Mouse (Mus musculus) adrenal gland, postnatal 25 days (tissue): Measurements from ENCODE around the gene Wnt3. TPM values are rescaled to one million over a fixed set of nuclear protein-coding genes. Genes with fewer than 3 reads are reported as not detected.

Experiments used
- DNase-seq: peaks from one replicate; pipeline ENCODE4 v3.0.0; 2021; ENCODE audit warnings: mixed read lengths
- total RNA-seq: library from RNA; stranded (reverse); gene quantifications from 2 replicates; pipeline ENCODE4 v1.2.3, GENCODE M21; 2021

Wnt3 gene
- total RNA-seq, 1 experiment from 2014 or later, result 0.15 TPM

DNA sequence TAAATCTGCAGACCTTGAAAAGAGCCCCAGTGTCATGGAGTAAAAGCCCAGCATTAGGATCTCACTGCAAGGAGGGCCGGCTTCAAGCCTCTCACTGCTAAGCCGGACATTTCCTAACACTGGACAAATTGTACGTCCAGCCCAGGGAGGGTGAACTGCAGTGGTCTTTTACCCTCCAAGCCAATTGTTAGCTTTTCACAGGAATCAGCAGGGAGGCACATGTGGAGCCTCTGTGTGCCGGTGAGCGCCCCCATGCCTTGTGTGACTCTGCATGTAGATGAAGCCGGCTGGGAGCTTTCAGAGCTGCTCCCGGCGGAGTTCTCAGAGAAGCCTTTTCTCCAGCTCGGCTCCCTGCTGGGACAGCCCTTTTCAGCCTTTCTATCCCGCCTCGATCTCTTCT lies 66.9 kb downstream of the Wnt3 start:
- DNase-seq, result no peak

DNA sequence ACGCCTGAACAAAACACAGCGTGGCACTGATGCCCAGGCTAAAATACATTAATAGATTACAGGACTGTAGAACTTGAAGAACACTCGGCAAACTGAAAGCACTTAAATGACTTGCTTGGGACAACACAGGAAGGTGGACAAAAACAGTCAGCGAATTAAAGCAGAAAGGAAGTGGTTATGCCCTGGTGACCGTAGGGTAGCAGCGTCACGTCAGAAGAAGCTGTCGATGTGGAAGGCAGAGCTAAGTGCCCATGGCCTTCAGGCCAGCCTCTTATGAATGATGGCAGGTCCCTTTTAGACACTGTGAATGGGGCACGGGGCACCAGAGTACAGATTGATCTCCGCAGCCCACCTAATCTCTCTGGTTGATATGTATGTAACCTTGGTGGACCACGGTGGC lies 74.3 kb downstream of the Wnt3 start:
- no peak for DNase-seq

DNA sequence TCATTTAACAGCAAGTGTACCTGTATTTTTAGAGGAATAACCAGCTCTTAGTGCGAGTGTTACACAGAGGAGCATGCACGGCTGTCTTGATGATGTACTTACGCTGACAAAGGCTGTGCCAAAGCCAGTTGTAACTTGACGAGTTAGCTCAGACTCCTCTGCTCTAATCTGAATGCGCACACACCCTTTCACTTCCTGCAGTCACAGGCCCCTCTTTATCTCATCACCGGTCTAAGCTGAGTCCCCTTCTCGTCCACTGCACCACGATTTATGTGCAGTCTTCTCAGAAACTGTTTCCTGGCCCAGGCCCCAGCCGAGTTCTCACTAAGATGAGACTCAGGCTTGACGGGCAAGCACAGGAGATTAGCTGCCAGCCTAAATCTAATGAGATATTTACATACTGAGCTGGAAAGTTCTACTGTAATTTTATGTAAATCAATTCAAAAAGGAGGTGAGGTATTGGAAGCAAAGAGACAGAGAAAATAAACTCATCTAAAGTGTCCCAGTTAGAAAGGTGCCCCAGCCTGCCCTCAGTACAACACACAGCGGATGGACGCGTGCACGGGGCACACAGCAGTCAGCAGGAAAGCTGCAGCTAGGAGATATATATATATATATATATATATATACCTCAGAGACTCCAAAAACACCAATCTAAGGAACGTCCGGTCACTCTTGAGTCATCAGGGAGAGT lies 78.8 kb downstream of the Wnt3 start:
- DNase-seq, result no peak

DNA sequence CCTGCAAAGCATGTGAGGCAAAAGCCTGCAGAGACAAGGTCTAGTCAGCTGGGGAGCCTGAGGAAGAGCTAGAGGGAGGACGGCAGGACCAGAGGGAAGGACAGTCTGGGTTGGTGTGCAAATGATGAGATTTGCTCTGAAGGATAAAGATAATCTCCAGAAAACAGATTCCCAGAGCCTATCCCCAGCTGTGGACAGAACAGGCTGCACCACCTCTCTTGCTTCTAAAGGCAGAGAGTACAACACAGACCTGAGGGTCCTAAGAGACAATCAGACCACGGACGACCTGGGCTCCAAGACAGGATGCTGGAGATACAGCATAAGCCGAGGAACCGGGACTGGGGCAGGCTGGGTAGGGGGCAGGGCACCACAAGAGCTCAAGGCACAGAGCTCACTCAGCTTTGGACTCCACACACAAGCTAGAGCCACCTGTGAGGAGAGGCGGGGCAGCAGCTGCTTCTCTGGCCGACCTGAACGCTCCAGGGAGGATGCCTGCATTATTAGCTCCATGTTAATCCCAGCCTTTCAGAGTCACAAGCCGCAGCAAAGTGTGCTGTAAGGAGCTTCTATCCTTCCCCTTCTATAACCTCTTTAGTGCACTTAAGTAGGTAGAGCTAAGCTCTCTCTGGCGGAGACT lies 79.5 kb downstream of the Wnt3 start:
- no peak for DNase-seq

DNA sequence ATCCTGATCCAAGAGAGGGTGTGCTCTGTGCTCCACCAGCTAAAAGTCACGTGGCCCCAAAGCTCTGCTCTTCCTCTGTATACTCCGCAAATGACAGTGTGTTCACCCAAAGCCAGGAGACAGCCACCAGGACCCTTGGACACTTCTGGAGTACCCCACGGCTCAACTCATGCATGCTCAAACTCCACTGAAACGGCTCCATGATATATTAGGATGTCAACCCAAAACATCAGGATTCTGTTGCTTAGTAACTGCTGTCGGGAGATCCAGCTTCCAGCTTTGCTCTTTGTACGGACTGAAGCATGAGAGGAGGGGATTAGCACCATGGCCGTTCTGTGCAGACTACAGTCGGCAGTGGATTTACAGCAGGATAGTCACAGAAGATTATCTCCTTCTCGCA lies 80.3 kb downstream of the Wnt3 start:
- no peak for DNase-seq

DNA sequence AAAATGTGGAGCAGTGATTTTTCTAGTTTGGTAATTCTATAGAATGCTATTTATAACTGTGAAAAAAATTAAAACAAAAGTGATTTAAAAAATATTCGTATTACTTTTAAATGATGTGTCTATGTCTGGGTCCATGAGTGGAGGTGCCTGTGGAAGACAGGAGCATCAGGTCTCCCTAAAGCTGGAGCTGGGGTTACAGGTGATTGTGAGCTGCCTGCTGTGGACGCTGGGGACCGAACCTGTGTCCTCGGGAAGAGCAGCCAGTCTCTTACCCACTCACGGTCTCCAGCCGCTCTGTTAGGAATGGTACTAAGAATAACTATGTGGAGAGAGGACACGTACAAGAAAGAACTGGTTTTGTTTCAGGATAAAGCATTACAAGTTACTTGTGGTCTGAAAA lies 82.7 kb downstream of the Wnt3 start:
- no peak for DNase-seq

DNA sequence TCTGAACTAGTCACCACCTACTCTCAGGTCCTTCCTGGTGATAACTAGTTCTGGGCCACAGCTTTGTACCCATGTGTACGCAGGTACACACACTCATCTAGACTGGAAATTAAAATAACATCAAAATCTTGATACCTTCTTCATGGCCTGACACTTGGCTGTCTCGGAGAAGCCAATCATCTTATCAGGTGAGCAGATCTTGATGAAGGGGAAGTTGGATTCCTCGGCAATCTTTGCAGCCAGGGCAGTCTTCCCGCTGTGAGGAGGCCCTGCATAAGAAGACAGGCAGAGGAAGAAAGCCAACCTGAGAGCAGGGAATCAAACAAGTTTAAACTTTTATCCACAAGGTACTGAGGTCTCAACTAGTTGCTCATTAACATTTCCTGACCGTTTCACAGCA lies 84.8 kb downstream of the Wnt3 start:
- no peak for DNase-seq

DNA sequence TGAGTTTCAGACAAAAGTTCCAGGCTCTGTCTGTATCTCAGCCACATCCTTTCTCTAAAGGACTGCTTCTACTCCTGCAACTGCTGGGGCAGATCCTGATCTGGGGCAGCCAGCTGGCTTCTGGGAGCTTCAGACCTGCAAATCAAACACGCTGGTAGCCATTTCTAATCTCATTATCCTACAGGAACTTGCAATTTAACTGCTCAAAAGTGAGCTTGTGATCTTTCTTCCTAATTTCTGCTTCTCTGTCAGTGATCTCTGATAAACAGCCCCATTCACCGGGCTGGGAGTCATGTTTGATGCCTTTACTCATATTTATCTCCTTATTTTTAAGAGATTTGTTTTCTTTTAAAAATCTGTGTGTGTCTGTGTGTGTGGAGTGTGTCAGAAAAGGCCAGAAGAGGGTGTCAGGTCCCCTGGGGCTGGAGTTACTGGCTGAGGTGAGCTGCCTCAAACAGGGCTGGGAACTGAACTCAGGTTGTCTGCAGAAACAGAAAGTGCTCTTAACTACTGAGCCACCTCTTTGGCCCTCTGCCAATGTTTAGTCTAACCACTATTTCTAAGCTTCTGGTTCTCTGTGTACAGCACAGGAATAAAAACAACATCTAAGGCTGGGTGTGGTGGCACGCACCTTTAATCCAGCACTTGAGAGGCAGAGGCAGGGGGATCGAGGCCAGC lies 86.1 kb downstream of the Wnt3 start:
- no peak for DNase-seq

DNA sequence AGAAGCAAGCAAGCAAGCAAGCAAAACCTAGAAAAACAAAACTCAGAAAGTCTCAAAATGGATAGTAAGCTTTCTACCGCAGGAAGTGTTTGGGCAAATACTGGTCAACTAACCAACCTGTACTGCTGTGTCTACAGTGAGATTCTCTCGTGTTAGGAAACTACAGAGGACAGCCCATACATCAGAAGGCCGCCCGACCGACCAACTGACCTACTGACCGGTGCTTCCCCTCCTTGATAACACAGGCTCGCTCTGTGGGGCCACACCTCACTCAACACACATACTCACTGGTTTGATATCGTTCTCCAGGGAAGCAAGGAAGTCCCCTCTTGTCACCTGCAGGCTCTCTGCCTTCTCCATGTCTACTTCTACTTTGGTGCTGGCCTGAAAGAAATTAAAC lies 89.0 kb downstream of the Wnt3 start:
- no peak for DNase-seq

DNA sequence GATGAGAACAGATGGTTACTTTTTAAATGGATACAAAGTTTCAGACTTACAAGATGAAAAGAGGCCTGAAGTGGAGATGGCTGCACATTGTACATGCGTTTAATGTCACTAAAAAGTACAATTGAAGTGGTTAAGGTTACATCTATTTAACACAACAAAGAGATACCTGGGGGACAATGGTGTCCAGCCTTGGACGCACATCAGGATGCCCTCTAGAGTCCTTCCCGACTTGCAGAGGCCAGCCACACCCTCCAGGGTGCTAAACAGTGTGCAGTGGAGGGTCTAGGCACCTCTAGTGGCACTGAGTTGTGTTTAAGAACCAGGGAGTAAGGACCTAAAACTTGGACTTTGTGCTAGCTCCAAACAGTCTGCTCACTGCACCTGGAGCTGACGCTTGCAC lies 90.5 kb downstream of the Wnt3 start:
- DNase-seq, result no peak

DNA sequence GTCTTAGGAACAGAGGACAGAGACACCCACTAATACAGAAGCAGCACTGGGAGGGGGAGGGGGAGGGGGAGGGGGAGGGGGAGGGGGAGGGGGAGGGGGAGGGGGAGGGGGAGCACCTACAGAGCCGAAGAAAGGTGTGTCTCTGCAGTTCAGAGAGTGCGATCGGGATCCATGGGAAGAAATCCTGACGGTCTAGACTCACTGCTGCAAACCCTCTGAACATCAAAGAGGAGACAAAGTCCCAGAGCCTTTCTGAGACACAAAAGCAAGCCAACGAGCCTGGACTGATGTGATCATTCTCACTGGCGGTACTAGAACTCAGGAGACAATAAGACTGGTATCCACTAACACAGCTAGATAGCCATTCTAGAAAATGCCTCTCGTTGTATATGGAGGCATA lies 91.4 kb downstream of the Wnt3 start:
- no peak for DNase-seq

Other genes with a start within 250 kb of the Wnt3 start
- gene Gm884, start 153.0 kb upstream of the Wnt3 start, total RNA-seq, result not detected in 2 replicates
- gene Lyzl6, start 135.3 kb upstream of the Wnt3 start, total RNA-seq, result not detected in 2 replicates
- gene Rprml, start 124.6 kb upstream of the Wnt3 start, total RNA-seq, result 0.64 TPM in 1 of 2 replicates, not detected in the other
- 76.0 and 82.7 TPM in 2 replicates for gene Gosr2, start 76.3 kb upstream of the Wnt3 start, total RNA-seq
- 0.12 TPM in 1 of 2 replicates, not detected in the other for gene Wnt9b, start 24.3 kb upstream of the Wnt3 start, total RNA-seq
- 83.0 and 104 TPM in 2 replicates for gene Nsf, start 179.9 kb downstream of the Wnt3 start, total RNA-seq
- 38.2 and 38.3 TPM in 2 replicates for gene Arf2, start 192.6 kb downstream of the Wnt3 start, total RNA-seq